Comparison of ENCODE assay signal across 8 mouse cellular contexts in the genomic region with DNA sequence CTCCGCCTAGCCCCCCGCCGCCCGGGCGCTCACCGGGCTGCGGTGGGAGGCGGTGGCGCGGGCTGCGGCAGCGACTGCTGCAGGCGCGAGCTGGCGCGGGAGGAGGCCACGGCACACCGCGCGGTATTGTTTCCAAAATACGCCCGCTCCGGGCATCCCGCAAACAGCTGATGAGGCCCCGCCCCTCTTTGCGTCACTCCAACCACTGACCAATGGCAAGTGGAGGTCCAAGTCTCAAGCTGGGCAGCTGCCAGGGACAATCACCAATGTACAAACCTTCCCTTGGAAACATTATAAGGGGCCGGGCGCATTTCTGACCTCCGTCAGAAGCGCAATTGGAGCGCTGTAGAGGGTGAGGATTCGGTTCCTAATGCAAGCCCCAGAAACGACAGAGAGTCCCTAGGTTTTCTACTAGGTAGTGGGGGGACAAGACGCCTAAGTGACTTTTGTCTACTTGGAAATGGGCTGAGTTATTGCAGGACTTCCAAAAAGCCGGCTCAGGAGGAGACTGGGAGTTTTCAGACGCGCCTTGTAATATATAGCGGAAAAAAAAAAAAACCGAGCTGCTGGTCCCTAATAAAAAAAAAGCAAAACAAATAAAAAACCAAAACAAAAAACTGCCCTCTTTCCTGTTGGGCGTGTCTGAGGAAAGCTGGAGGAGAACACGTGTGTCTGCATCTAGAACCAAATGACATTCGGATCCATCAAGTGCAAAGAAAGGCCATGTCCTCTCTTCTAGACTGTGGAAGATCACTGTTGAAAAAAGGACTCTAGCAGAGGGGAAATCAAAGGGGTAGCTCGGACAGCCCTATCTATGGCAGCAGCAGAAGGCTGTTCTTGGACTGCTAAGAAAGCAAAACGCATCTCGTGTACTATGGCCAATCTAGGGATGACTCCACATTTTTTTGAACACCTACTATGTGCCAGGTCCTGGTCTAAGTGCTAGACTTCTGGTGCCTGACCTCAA. TPM values are rescaled to one million over a fixed set of nuclear protein-coding genes. Genes with fewer than 3 reads are reported as not detected.
A peak's percentile ranks its signal among the peaks of the same experiment; 100 is the strongest.
DNase-seq lines count a peak whose midpoint lies in the region; ATAC-seq and TF ChIP-seq lines count a peak whose summit lies in the region.

Bmf (minus strand) TSS at position 181 of the 967 bp plus-strand sequence.

- H3K27ac ChIP-seq in hindbrain, postnatal 0 days = peak within 1 kb of the TSS; percentile 51; the same call in 1 of the 2 replicates
- H3K27ac ChIP-seq in left cerebral cortex, adult 2 months = peak within 1 kb of the TSS; percentile 64
- peak within 1 kb of the TSS; percentile 2; the same call in 1 of the 2 replicates for H3K27ac ChIP-seq in macrophage

- TF ChIP-seq CTCF in hindbrain, postnatal 0 days (IDR thresholded peaks at IDR 0.05; ENCODE audit: low read depth) = no peak; the same call in 1 of the 2 replicates
- TF ChIP-seq CTCF in left cerebral cortex, adult 2 months (IDR thresholded peaks at IDR 0.05) = no peak

- ATAC-seq in hindbrain, postnatal 0 days = peak; percentile 93

- H3K79me2 ChIP-seq in macrophage (ENCODE audit: inconsistent target) = no peaks in the 10 kb centered on the region

- H3K4me3 ChIP-seq in hindbrain, postnatal 0 days (ENCODE audit: low read length) = peak within 1 kb of the TSS; percentile 92
- H3K4me3 ChIP-seq in left cerebral cortex, adult 2 months = peak within 1 kb of the TSS; percentile 61
- peak within 1 kb of the TSS; percentile 49 for H3K4me3 ChIP-seq in macrophage (ENCODE audit: inconsistent target)

- H3K36me3 ChIP-seq in hindbrain, postnatal 0 days (ENCODE audit: insufficient read depth, low read length) = no peaks in the 10 kb centered on the region
- H3K36me3 ChIP-seq in macrophage (ENCODE audit: inconsistent target) = no peaks in the 10 kb centered on the region

- peak; percentile 100 for DNase-seq in adipocyte (ENCODE audit: low spot score)
- DNase-seq in embryo, embryonic 10 days (ENCODE audit: low spot score) = peak; percentile 97
- DNase-seq in gastrocnemius, adult 8-10 months (ENCODE audit: low spot score in 2 of 2) = peak; percentile 98 to 99
- peak; percentile 100 for DNase-seq in hindbrain, postnatal 0 days (ENCODE audit: low spot score)
- DNase-seq in left cerebral cortex, adult 2 months (ENCODE audit: extremely low spot score in 1 of 2, low spot score in 2 of 2) = peak; percentile 88 to 89
- peak; percentile 94 for DNase-seq in retina, postnatal 7 days (ENCODE audit: low read depth, low spot score)
- peak; percentile 98 to 99 for DNase-seq in urinary bladder, adult 18-20 months (ENCODE audit: low spot score in 2 of 2)

- no peaks in the 10 kb centered on the region for H3K9me3 ChIP-seq in hindbrain, postnatal 0 days (ENCODE audit: low read length)

- WGBS in hindbrain, postnatal 0 days = under 1% methylated on average over 45 of the region's 45 CpGs
- WGBS in macrophage (ENCODE audit: missing documents) = 2% methylated on average over 33 of the region's 45 CpGs

- H3K27me3 ChIP-seq in hindbrain, postnatal 0 days (ENCODE audit: insufficient read depth, low read length) = peaks cover 4% of the 10 kb centered on the region; the same call in 1 of the 2 replicates

- peak within 1 kb of the TSS; percentile 96 for H3K4me2 ChIP-seq in hindbrain, postnatal 0 days (ENCODE audit: low read depth, low read length)

- peaks cover 28% of the 10 kb centered on the region for H3K4me1 ChIP-seq in hindbrain, postnatal 0 days (ENCODE audit: insufficient read depth, low read length)

- intact Hi-C loops in left cerebral cortex, adult 2 months (cut with DNase I) = loop anchor here (2.0 kb wide), 1 partner anchor 39 kb away; no protein-coding TSS in a partner anchor

- H3K9ac ChIP-seq in hindbrain, postnatal 0 days (replicated peaks; ENCODE audit: low read length) = peak within 1 kb of the TSS; percentile 51

RNA-seq across cellular contexts. Expression of gene Bmf, which starts in this region (rescaled TPM):
- total RNA-seq in gastrocnemius, adult 8-10 months (2022) = 1 to 10 TPM; 1.6 to 4.7 (median 1.9) TPM
- total RNA-seq in hindbrain, postnatal 0 days (2014; rRNA removed) = 10.4 and 10.6 TPM in 2 replicates
- polyA plus RNA-seq in hindbrain, postnatal 0 days (2015; fragmentation: Nextera tagmentation; extraction: Ambion mirVana) = 1.3 and 1.4 TPM in 2 replicates
- total RNA-seq in left cerebral cortex, adult 2 months (2021) = 1 to 10 TPM; 3.2 to 4.0 TPM
- 10 to 100 TPM in 1 of 26 experiments, 1 to 10 TPM in 20, under 1 TPM in 4, not detected in 1; 0.18 to 13.9 (median 3.2) TPM for total RNA-seq in macrophage (2018; cell fraction: chromatin; rRNA removed)
- 10 to 100 TPM in 1 of 26 experiments, 1 to 10 TPM in 20, under 1 TPM in 5; 0.34 to 12.3 (median 3.0) TPM for total RNA-seq in macrophage (2018; cell fraction: cytosol; rRNA removed)
- 10 to 100 TPM in 4 of 26 experiments, 1 to 10 TPM in 18, under 1 TPM in 4; 0.14 to 15.9 (median 3.4) TPM for total RNA-seq in macrophage (2018; cell fraction: nucleus; rRNA removed)
- 1.3 to 13.0 TPM (median 5.3 TPM) in 3 replicates for polyA plus RNA-seq in macrophage (2018)

Comparison
In these comparisons a context has a peak if more than half of its experiments do, and no peak if none do; other contexts are left out.
1. Peak in every context shown above with its lines: DNase-seq, ATAC-seq, H3K4me3 ChIP-seq and H3K27ac ChIP-seq.
2. H3K27ac ChIP-seq: peak in every context shown above with its lines; median percentile 64 in left cerebral cortex, adult 2 months; 51 in hindbrain, postnatal 0 days; 2 in macrophage.